Mouse (Mus musculus) frontal cortex, postnatal 25 days (tissue): ENCODE data around the gene Pla2g4a.
"Not testable (repeated sequence)": the region's sequence is repeated elsewhere in the genome, so short reads cannot be mapped to it uniquely, and the experiment has no call there.

Source experiments
- DNase-seq, 2 experiments: peaks; one replicate each; pipeline ENCODE4 v3.0.0; 2022; ENCODE audit warnings: low spot score in 2 of 2

Pla2g4a gene

DNA sequence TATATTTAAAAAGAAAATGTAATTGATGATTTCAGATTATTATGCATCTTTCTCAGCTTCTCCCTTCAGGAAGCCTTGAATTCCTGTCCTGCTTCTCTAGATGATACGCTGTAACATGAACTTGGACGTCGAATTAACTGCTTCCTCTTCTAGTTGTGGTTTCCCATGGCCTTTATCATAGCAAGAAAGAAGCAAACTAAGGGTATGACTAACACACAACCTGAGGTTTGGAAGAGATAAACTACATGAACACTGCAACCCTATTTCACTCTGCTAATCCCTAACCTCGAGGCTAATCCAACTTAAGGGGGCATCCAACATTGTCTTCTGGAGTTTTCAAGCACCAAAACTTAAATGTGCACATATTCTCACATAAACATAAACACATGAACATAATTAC lies 23.3 kb downstream of the Pla2g4a start:
- DNase-seq, result no peak

DNA sequence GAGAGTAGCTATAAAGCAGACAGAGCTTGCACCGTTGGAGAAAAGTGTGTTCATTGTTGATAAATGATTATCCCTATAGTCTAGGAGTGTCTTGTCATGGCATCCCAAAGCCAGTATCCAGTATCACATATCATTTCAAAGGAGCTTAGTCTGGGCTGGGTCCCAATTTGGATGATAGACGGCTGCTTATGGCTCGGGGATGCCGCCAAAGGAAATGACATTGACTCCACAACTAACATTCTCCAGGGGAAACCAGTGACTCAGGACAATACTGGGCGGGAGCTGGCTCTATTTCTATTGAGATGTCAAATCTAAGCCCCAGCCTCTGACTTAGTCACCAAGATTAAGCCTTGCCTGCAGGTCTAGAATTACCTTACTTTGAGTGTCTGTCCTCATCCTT lies 31.9 kb downstream of the Pla2g4a start:
- DNase-seq, result no peak

DNA sequence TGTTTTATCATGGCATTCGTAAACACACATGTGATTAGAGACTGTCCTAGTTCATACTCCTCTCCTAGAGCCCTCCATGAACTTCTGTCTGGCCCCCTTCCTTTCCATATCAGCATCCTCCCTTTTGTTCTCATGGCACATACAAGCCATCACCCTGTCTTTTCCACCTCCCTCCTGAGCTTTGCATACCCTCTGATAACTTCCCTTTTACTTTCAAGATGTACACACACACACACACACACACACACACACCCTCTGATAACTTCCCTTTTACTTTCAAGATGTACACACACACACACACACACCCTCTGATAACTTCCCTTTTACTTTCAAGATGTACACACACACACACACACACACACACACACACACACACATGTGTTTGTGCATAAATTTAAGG lies 37.4 kb downstream of the Pla2g4a start:
- not testable (repeated sequence) for DNase-seq

DNA sequence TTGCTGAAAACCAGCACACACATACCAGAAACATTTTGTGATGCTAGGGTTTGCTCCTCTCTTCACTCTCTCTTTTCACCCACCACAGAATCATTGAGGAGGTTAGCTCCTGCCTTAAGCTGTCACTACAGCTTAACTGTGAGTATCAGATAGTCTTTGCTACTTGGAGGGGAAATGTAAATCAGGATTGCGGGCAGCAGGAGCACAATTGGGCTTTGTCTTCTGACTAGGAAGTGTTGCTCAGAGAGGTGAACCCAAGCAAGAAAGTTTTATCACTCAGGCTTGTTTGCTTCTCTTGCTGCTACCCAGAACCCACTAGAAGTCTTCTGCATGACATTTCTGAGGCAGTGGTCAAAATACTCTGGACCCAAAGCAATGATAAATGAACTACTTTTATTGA lies 38.9 kb downstream of the Pla2g4a start:
- DNase-seq, result no peak

DNA sequence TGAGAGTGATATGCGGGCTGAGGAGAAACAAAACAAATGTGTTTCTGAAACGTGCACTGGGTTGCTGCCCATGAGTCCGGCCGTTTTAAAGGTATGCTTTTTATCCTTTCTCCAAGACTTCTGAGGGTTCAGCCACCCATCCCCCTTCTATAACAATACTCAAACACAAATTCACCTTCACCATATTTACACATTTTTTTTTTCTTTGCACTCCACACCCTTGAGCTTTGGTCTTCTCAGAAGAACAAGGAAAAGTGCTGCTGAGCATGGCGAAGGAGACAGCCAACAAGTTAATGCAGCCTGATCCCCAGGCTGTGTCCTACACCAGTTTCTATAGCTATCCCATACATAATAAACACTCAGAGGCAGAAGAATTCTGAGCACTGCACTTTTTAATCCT lies 39.8 kb downstream of the Pla2g4a start:
- DNase-seq, result no peak

DNA sequence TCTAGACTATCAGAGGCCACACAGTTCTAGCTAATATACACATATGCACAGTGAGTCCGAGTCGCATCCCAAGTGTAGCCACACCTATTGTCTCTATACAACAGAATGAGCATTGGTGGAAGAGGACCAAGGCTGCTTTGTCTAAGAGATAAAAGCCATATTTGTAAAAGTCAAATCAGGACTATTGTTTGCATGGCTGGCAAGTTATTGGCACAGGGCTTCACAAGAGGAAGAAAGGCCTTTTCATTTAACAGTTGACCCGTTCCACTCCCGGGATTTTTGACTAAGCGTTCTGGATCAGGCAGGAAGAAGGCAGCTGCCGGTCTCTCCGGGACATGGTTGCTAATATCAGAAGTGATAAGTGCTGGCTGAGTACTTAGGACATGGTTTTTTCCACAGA lies 41.8 kb downstream of the Pla2g4a start:
- no peak for DNase-seq

DNA sequence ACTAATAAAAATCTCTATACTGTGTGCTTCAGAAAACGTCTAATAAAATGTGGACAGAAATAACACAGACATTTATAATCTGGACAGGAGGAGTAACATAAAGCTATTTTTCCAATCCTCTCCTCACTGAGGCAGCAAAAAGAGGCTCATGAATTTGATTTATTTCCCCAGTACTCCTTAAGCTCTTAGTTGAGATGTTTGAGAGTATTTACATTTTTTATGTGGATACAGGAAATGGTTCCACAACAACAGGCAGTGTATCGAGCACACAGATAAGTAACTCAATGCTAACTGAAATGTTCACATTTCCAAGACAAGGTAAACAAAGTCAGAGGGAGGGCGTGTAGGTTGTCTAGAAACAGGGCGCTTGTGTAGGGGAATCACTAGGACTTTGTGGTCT lies 48.1 kb downstream of the Pla2g4a start:
- no peak for DNase-seq

DNA sequence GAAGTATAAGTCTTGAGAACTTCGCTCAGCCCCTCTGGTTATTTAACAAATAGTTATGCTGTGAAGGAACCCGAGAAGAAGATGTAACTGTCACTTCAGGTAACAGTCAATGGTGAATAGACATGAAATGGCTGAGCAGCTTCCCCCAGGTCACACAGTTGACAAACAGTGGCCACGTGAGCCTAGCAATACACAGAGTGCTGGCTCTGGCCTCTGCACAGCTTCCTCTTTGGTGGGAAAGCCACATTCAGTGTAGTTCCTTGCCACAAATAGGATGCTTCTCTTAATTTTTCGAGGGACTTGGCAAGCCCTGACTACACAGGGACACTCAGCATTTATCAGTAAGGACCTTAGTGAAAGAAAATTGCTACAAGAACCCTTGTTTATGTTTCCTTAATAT lies 50.0 kb downstream of the Pla2g4a start:
- no peak for DNase-seq

DNA sequence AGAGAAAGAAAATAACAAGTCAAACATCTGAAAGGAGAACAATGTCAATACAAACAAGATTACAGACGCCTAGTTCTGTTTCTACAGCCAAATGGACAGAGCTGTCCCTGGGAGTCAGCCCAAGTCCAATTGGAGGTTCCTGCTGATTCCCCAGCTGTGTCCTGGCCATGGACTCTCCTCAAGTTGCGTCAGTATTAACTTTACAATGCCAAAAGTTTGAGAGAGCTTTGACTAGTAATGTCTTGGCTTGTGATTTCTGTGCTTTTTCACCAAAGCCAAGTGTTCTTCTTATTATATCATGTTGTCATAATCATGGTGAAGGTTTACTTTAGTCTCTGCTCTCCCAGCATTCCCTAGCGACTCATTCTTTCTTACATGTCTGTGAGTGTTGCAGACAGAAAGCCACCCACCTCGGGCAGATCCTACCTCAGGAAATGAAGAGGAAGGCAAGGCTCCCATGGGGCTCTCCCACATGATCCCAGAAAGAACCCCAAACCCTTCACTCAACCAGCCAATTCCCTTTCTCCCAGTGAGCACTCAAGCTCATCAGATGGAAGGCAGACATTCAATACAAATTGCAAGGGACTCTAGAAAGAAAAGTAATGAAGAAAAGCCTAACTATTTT lies 63.0 kb downstream of the Pla2g4a start:
- no peak for DNase-seq

DNA sequence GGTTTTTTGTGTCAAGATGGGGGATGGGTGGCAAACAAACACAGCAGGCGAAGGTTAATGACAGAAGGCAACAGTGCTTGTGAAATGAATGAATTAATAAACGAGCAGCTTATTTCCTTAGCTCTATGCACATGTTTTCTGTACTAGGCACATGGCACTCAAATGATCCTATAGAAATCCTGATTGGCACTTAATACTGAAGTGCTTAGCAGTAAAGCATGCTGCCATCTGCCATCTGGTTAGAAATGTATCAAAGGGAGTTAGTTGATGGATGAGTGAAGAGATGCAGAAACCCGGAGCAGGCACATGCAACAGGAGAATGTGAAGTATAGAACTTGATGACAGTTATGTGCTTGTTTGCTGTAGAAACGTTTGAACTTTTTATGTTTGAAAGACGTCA lies 64.5 kb downstream of the Pla2g4a start:
- DNase-seq, result no peak

DNA sequence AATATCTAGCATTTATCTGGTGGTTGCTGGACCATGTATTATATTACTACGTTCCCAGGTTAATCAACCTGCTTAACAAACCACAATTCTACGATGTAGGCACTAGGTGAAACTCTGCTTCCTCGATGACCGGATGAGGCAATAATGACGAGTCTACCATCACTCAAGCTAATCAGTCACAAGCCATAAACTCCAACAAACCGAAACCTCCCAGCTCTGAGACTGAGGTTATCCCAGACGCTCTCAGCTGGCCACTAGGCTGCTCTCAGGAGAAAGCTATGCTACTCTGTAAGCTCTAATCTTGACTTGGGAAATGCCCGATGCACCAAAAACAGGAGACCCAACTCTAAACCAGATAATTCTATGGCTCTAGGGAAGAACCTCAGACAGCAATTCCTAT lies 66.2 kb downstream of the Pla2g4a start:
- no peak for DNase-seq

DNA sequence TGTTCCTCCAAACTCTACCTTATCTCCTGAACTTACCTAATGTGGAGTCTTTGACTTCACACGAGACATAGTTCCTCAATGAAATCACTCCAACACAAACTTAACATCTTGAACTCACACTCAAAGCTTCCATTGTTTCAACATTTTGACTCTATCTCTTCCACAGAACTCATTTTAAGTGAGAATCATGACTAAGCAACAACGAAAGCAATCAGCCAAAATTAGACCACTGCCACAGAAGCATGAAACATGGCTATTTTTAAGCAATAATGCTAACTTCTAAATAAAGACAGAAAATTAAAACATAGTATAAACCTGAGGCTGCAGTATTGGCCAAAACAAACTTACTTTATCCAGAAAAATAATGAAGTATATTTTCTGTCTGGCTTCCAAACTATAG lies 67.2 kb downstream of the Pla2g4a start:
- DNase-seq, result no peak

DNA sequence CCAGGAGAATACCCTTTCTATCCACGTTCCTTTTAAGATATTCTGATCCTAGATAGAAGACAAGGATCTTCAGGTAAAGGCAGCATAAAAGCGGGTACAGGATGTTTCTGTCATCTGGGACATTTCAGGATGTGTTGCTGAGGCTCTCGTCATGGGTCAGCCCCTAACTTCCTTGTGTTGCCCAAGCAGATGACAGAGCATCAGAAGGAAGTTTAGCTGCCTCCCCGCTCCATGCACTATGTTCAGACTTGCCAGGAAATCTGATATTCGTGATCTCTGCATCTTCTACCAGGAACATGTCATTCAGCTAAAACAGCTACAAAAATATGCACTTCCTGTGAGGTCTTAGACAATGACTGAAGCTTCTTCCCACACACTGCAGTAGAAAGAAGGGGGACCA lies 70.0 kb downstream of the Pla2g4a start:
- DNase-seq, result no peak

DNA sequence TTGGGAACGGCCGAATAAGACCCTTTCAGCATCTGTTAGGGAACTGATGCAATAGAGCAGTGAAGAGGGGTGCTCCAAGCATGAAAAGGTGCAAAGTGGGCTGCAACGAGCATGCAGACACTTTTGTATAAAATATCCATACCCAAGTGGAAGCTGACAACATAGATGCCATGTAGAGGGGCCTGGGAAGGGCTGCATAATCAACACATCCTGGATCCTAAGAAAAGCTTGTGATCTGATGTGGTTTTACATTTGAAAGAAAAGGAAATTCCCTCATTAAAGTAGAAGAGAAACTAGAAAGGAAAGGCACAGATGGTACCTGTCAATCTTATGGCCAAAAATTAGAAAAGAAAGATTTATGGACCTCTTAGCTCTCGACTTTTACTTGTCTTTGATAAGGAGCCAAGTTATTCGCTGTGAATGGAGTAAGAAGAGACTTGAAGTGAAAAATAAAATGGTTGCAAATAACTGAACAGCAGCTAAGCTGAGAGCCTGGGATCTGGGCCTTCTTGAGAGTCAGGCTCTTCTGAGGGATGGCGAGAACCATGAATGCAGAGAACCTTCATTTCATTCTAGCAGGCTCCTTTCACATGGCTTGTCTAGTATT lies 78.6 kb downstream of the Pla2g4a start:
- no peak for DNase-seq

DNA sequence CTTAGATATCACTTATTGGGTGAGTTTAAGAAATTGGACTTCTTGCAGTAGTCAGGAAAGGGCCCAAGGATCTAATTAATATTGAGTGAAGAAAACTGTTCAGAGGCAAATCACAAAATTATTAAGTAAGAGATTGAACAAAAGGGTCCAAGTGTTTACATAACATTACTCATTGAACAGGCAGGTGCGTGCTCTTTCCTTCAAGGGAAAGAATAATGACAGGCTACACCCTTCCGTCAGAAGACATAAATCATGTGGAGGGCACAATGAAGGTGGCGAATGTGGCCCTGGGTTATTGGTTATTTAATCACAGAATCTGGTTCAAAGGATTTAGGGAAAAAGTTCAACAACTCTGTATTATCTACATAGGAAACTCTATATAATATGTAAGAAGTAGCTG lies 82.9 kb downstream of the Pla2g4a start:
- no peak for DNase-seq

DNA sequence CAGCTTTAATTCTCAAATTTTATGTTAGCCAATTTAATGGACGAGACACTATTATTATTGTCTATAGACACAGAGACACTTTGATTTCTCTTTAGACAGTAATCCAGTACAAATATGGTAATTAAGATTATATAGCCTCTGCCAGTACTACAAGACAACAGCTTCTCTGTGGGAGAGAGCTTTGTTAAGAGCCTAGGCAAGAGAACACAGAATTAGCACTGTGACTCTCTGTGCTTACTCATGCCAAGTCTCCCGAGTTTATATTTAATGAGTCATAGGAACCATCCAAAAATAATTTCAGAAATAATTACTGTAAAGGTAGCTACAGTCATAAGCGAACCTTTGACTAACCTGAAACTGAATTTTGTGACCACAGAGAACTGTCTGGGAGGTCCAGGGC lies 84.6 kb downstream of the Pla2g4a start:
- DNase-seq, result no peak

DNA sequence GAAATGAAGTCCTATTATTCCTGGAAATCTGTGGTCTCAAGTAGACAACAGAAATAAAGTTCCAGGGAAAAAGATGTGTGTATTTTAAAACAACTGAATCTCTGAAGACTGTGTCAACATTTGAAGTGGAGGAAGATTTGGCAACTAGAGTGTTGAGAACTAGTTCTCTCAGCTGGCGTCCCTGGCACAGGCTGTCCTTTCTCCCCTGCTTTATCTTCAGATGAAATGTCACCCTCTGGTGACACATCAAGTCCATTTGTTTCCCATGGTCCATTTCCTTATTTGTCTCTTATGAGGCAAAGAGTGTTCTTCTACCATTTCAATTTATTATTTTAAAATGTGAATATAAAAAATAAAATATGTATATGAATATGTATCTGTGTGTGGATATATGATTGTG lies 89.5 kb downstream of the Pla2g4a start:
- DNase-seq, result no peak

DNA sequence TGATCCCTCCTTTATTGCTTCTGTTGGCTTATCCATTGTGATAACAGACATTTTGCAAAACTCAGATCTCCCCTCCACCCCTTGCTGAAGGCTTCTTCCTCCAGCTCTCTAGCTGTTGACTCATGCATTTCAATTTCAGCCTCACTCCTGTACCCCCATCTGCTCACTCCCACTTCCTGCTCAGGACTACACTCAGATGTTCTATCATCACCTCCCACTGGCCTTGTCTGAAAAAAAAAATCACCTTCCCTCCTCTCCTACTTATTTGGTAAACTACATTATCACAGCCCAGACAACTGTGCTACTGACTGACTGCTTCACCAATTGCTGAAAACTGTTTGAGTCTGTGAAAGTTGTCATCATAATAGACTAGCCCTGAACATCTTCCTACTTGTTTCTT lies 93.8 kb downstream of the Pla2g4a start:
- DNase-seq, result peak in 1 of 2 experiments; percentile 34

DNA sequence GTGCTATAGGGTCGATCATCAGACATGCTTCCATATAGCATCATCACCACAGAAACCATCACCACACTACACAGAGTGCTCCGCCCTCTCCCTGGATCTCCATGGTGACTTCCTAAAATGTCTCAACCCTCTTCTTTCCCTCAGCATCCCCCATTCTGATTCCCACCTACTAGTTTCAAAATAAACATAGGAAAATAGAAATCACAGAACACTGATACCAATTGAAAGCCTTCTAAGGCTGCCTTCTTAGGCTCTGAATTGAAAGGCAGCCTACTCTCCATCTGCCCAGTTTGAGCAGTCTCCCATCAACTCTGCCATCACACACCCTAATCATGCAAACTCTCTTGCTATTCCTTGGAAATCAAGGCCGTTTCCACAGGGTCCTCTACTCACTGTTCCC lies 94.9 kb downstream of the Pla2g4a start:
- no peak for DNase-seq

DNA sequence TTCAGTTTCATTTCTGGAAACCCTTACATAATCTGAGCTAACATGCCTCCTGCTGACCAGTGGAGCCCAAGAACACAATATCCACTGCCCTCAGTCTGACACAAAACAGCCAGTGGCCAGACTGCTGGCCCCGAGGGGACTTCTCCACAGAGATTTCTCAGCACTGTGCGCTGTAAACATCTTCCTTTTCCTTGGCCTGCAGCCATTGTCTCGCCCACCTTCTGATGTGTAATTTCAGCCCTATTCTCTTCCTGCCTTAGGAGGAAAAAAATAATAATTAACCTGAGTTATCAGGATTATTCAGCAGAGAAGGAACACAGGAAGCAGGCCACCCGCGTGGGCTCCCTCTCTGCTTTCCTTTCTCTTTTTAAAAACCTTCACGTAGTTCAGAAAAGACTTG lies 98.3 kb downstream of the Pla2g4a start:
- no peak for DNase-seq

DNA sequence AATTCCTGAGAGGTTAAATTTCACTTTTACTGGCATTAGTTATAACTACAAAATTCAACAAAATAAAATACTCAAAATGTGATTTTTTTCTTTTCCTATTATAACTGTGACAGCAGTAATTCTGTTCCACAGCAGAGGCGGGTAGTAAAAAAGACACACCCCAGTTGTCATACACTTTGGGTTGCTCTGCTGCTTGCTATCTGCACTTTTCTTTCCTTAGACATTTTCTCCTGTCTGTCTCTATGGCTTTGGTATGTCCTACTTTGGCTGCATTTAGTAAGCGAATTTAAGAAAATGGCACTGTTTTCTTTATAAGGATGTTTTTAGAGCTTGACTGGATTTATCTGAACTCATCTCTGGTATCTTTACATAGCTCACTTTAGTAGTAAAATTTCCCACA lies 98.9 kb downstream of the Pla2g4a start:
- no peak for DNase-seq

DNA sequence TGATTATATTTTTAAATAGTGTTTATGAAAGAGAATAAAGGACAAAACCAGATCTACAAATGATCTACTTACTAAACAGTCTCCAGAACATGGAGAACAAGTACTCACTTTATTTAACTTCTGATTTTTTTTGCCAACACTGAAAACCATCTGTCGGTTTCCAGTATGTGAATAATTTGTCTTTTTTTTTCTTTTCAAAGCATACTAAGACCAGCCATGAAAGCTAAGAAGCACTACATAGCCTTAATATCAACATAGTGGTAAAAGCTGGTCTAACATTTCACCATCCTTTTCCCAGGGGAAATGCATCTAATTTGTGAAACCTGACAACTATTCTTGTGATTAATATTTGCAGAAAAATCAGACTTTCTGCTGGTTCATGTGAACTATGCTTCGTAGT lies 99.5 kb downstream of the Pla2g4a start:
- no peak for DNase-seq

DNA sequence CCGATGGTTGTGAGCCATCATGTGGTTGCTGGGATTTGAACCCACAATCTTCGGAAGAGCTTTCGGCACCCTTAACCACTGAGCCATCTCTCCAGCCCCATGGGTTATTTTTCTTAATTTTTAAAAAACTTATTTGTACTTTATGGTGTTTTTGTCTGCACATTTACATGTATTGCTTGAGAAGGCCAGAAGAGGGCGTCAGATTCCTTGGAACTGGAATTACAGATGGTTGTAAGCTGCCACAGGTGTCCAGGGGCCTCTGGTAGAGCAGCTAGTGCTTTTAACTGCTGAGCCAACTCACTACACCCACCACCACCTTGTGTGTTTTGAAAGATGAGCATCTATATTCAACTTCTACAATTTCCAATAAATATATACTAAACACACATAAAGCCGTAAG lies 102.4 kb downstream of the Pla2g4a start:
- DNase-seq, result no peak

DNA sequence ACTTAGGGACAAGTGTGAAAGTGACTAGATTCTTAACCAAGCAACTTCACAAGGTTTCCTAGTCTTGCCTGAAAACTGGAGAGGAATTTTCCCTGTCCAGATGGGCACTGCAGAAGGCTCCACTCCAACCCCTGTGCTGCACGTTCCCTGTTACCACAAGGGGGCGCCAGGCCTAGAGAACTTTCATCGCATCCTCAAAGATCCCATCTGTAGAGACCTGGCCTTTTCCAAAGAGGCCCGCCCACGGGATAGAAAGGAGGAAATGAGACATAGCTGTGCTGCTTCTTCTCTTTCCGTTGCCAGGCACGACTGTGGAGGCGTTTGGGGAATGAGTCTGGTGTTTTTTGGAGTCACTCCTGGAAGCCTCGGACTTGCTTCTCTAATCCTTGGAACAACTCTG lies 104.4 kb downstream of the Pla2g4a start:
- peak; percentile 66 to 77 for DNase-seq
